Mouse (Mus musculus): ENCODE measurements around the gene Tmem163. TPM values are rescaled to one million over a fixed set of nuclear protein-coding genes. Genes with fewer than 3 reads are reported as not detected.

Tmem163 gene
- 0.09 and 0.30 TPM in 2 replicates for polyA plus RNA-seq (2012; rRNA removed)

- DNase-seq (ENCODE audit: low read depth): no peak
Observed at GRCm38 (mm10) chr1:127679498-127680133, at the start of gene Tmem163. Gene Tmem163 (minus strand): TSS chr1:127679548.

GRCm38 (mm10) chr1:127729096-127729495 lies 49.7 kb upstream of the Tmem163 start, which contains the start of gene Acmsd:
Gene Acmsd (plus strand): TSS chr1:127729413.
- no peak for DNase-seq (ENCODE audit: low read depth)

- no peak for DNase-seq (ENCODE audit: low read depth)
Observed at GRCm38 (mm10) chr1:127723596-127723995, 44.2 kb upstream of the Tmem163 start.

- no peak for DNase-seq (ENCODE audit: low read depth)
Observed at GRCm38 (mm10) chr1:127718290-127718689, 38.9 kb upstream of the Tmem163 start.

- DNase-seq (ENCODE audit: low read depth): no peak
Observed at GRCm38 (mm10) chr1:127716441-127716840, 37.1 kb upstream of the Tmem163 start.

GRCm38 (mm10) chr1:127706269-127706668 lies 26.9 kb upstream of the Tmem163 start:
- no peak for DNase-seq (ENCODE audit: low read depth)

GRCm38 (mm10) chr1:127702187-127702586 lies 22.8 kb upstream of the Tmem163 start:
- no peak for DNase-seq (ENCODE audit: low read depth)

- no peak for DNase-seq (ENCODE audit: low read depth)
Observed at GRCm38 (mm10) chr1:127696533-127696932, 17.2 kb upstream of the Tmem163 start.

- DNase-seq (ENCODE audit: low read depth): no peak
Observed at GRCm38 (mm10) chr1:127677661-127678580, 1.4 kb downstream of the Tmem163 start.

GRCm38 (mm10) chr1:127677131-127677631 lies 2.2 kb downstream of the Tmem163 start:
- DNase-seq (ENCODE audit: low read depth): no peak

GRCm38 (mm10) chr1:127676516-127677099 lies 2.7 kb downstream of the Tmem163 start:
- DNase-seq (ENCODE audit: low read depth): no peak

- DNase-seq (ENCODE audit: low read depth): no peak
Observed at GRCm38 (mm10) chr1:127676116-127676515, 3.2 kb downstream of the Tmem163 start.

GRCm38 (mm10) chr1:127675253-127675652 lies 4.1 kb downstream of the Tmem163 start:
- DNase-seq (ENCODE audit: low read depth): no peak

- no peak for DNase-seq (ENCODE audit: low read depth)
Observed at GRCm38 (mm10) chr1:127673221-127674050, 5.9 kb downstream of the Tmem163 start.

GRCm38 (mm10) chr1:127668161-127668560 lies 11.2 kb downstream of the Tmem163 start:
- no peak for DNase-seq (ENCODE audit: low read depth)

- DNase-seq (ENCODE audit: low read depth): no peak
Observed at GRCm38 (mm10) chr1:127667110-127667860, 12.1 kb downstream of the Tmem163 start.

- DNase-seq (ENCODE audit: low read depth): no peak
Observed at GRCm38 (mm10) chr1:127666221-127666620, 13.1 kb downstream of the Tmem163 start.

GRCm38 (mm10) chr1:127662385-127663068 lies 16.8 kb downstream of the Tmem163 start:
- no peak for DNase-seq (ENCODE audit: low read depth)

GRCm38 (mm10) chr1:127661118-127662012 lies 18.0 kb downstream of the Tmem163 start:
- no peak for DNase-seq (ENCODE audit: low read depth)
